ENCODE assay signal across 8 mouse cellular contexts in the genomic region with DNA sequence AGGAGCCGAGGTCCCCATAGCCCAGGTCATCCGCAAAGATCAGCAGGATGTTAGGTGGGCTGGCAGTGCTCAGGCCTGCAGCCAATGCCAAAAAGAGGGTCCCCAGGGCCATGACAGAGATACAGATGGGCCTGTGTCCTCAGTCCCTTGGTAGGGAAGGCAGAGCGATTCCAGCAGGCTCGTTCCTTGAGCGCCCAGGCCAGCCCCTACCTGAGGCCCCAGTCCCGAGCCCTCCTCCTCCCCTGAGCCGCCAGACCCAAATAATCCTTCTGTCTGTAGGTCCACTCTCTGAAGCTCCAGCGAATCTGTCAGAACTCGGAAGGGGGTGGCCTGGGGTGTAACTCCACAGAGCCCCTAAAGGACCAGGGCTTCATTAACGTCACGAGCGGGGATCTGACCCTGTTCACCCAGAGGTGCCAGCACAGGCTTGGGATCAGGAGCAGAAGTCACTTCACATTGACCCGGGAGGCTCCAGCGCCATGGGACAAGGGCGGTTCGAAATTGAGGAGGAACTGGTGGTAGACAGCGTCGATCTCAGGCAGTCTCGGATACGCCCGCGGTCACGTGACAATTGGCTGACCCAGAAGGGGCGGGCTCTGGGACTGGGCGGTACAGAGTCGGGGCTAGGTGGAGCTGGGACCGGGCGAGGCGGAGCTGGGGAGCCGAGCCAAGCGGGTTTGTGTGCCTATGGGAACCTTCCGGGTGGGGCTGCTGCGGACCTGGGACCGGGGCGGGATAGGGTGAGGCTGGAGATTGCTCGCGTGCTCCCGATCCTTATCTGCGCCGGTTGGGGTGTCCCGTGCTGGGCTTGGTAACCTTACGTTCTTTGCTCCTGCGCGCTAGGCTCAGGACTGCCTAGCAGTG. TPM values are rescaled to one million over a fixed set of nuclear protein-coding genes. Genes with fewer than 3 reads are reported as not detected.
DNase-seq lines count a peak whose midpoint lies in the region; ATAC-seq lines count a peak whose summit lies in the region.

No protein-coding gene starts in this region.

- H3K4me3 ChIP-seq in hindbrain, embryonic 13.5 days: peak overlapping the region; percentile 61

- peak overlapping the region; percentile 78 for H3K9ac ChIP-seq in hindbrain, embryonic 13.5 days

- H3K27me3 ChIP-seq in hindbrain, embryonic 13.5 days: 0 out of 2 replicates have a peak, but pooled peaks cover 3% of the 10 kb centered on the region

- 10% methylated on average over 44 of the region's 44 CpGs for WGBS in hindbrain, embryonic 13.5 days

- H3K4me2 ChIP-seq in hindbrain, embryonic 13.5 days: peak overlapping the region; percentile 91

- peak; percentile 97 for ATAC-seq in hindbrain, embryonic 13.5 days (ENCODE audit: low FRiP score)

- H3K4me1 ChIP-seq in hindbrain, embryonic 13.5 days (replicated peaks): peaks cover 29% of the 10 kb centered on the region

- peak; percentile 98 for DNase-seq in NIH3T3 (ENCODE audit: low read depth)
- peak; percentile 96 to 97 for DNase-seq in cerebellum, postnatal 14 days
- peak; percentile 88 to 89 for DNase-seq in frontal cortex, postnatal 14 days (ENCODE audit: low spot score in 2 of 2)
- DNase-seq in layer of hippocampus, postnatal 36 days: peak; percentile 93 to 94
- DNase-seq in lung, postnatal 36 days: peak; percentile 98
- peak; percentile 93 for DNase-seq in retina, postnatal 1 day
- DNase-seq in urinary bladder, adult 18-20 months (ENCODE audit: low spot score in 2 of 2): peak; percentile 94 to 95

- peak overlapping the region; percentile 86 for H3K27ac ChIP-seq in hindbrain, embryonic 13.5 days

- H3K36me3 ChIP-seq in hindbrain, embryonic 13.5 days: no peaks in the 10 kb centered on the region

- H3K9me3 ChIP-seq in hindbrain, embryonic 13.5 days: no peaks in the 10 kb centered on the region

RNA-seq across cellular contexts. Expression of gene Arsa, which starts 1.4 kb away (rescaled TPM):
- polyA plus RNA-seq in hindbrain, embryonic 13.5 days (2015; fragmentation: Nextera tagmentation; extraction: Ambion mirVana): 19.7 and 21.2 TPM in 2 replicates
- total RNA-seq in layer of hippocampus, postnatal 36 days (2021): 10 to 100 TPM; 28.6 to 30.6 TPM

RNA-seq across cellular contexts. Expression of gene Mapk8ip2, which starts 22.1 kb away (rescaled TPM):
- 74.0 and 80.1 TPM in 2 replicates for polyA plus RNA-seq in hindbrain, embryonic 13.5 days (2015; fragmentation: Nextera tagmentation; extraction: Ambion mirVana)
- 100 to 1,000 TPM; 248 to 284 TPM for total RNA-seq in layer of hippocampus, postnatal 36 days (2021)

RNA-seq across cellular contexts. Expression of gene Shank3, which starts 23.6 kb away (rescaled TPM):
- 11.0 and 12.1 TPM in 2 replicates for polyA plus RNA-seq in hindbrain, embryonic 13.5 days (2015; fragmentation: Nextera tagmentation; extraction: Ambion mirVana)
- total RNA-seq in layer of hippocampus, postnatal 36 days (2021): 100 to 1,000 TPM; 244 to 255 TPM

RNA-seq across cellular contexts. Expression of gene Chkb, which starts 46.1 kb away (rescaled TPM):
- polyA plus RNA-seq in hindbrain, embryonic 13.5 days (2015; fragmentation: Nextera tagmentation; extraction: Ambion mirVana): 92.7 and 98.4 TPM in 2 replicates
- 10 to 100 TPM; 37.5 to 43.0 TPM for total RNA-seq in layer of hippocampus, postnatal 36 days (2021)

RNA-seq across cellular contexts. Expression of gene Gm44502, which starts 46.3 kb away (rescaled TPM):
- polyA plus RNA-seq in hindbrain, embryonic 13.5 days (2015; fragmentation: Nextera tagmentation; extraction: Ambion mirVana): not detected in 2 replicates
- total RNA-seq in layer of hippocampus, postnatal 36 days (2021): under 1 TPM in 1 of 2 experiments, not detected in 1; 0.30 TPM

Comparison
In these comparisons a context has a peak if more than half of its experiments do, and no peak if none do; other contexts are left out.
1. Peak in every context shown above with its lines: DNase-seq, ATAC-seq, H3K4me3 ChIP-seq and H3K27ac ChIP-seq.